Mouse (Mus musculus) midbrain, embryonic 12.5 days (tissue): Measurements from ENCODE around the gene Sult2b1. TPM values are rescaled to one million over a fixed set of nuclear protein-coding genes. Genes with fewer than 3 reads are reported as not detected.

Experiments used
- ATAC-seq: fragments of 200-750 bp; cut with Nextera tagmentation; 2 replicates; pipeline ENCODE4 v1.8.0; 2017; ENCODE audit warnings: low read depth, moderate TSS enrichment, moderate library complexity; ENCODE audit not compliant: low FRiP score
- H3K27ac ChIP-seq: fragments of 300-500 bp; sonication (generic); replicated peaks from 2 replicates; pipeline ENCODE4 v1.5.1; 2016; ENCODE audit warnings: mild to moderate bottlenecking
- H3K27me3 ChIP-seq: fragments of 300-500 bp; sonication (generic); 2 replicates; pipeline ENCODE4 v1.6.1; 2016; ENCODE audit warnings: mild to moderate bottlenecking
- H3K36me3 ChIP-seq: fragments of 300-500 bp; sonication (generic); 2 replicates; pipeline ENCODE4 v1.6.1; 2016
- H3K4me1 ChIP-seq: fragments of 300-500 bp; sonication (generic); 2 replicates; pipeline ENCODE4 v1.6.1; 2016
- H3K4me2 ChIP-seq: fragments of 300-500 bp; sonication (generic); replicated peaks from 2 replicates; pipeline ENCODE4 v1.6.1; 2016; ENCODE audit warnings: mild to moderate bottlenecking, moderate library complexity
- H3K4me3 ChIP-seq: fragments of 300-500 bp; sonication (generic); 2 replicates; pipeline ENCODE4 v1.5.1; 2016; ENCODE audit warnings: mild to moderate bottlenecking
- H3K9ac ChIP-seq: fragments of 300-500 bp; sonication (generic); replicated peaks from 2 replicates; pipeline ENCODE4 v1.6.1; 2016; ENCODE audit warnings: mild to moderate bottlenecking, moderate library complexity
- H3K9me3 ChIP-seq: fragments of 300-500 bp; sonication (generic); 2 replicates; pipeline ENCODE4 v1.6.1; 2016; ENCODE audit warnings: mild to moderate bottlenecking
- WGBS: fragments of 180-500 bp; shearing (Covaris S2); methylation state at CpG from one replicate; pipeline ENCODE4 v1.1.7; 2016; 5-methylcytosine and 5-hydroxymethylcytosine counted together
- polyA plus RNA-seq: library from polyadenylated mRNA; unstranded; fragments of >200 nt; fragmentation: Nextera tagmentation; extraction: Ambion mirVana; gene quantifications from 2 replicates; pipeline ENCODE4 v1.2.1, GENCODE M21; 2016

The Sult2b1 gene
- polyA plus RNA-seq, 1 experiment from 2014 or later = 1.5 TPM

- Histone ChIP-seq H3K4me2 (no peak overlapping the region), H3K27me3 (peaks cover 31% of the 10 kb centered on the region), H3K9me3 (no peaks in the 10 kb centered on the region), H3K36me3 (no peaks in the 10 kb centered on the region), H3K4me3 (no peak overlapping the region), H3K27ac (no peak overlapping the region), H3K4me1 (peaks cover 6% of the 10 kb centered on the region; the same call in 1 of the 2 replicates), H3K9ac (no peak overlapping the region)
- no peak for ATAC-seq
- WGBS = 71% methylated on average over 5 of the region's 5 CpGs
These were observed 24.3 kb downstream of the Sult2b1 start for GRCm38 (mm10) chr7:45760151-45760550.

GRCm38 (mm10) chr7:45759400-45759799 is 25.1 kb downstream of the Sult2b1 start:
- H3K4me3 ChIP-seq = peak overlapping the region; percentile 23; the same call in 1 of the 2 replicates
- H3K4me1 ChIP-seq = peaks cover 6% of the 10 kb centered on the region; the same call in 1 of the 2 replicates
- H3K9ac ChIP-seq = no peak overlapping the region
- no peak for ATAC-seq
- H3K36me3 ChIP-seq = no peaks in the 10 kb centered on the region
- WGBS = 9% methylated on average over 26 of the region's 27 CpGs
- H3K27me3 ChIP-seq = peaks cover 31% of the 10 kb centered on the region
- no peak overlapping the region for H3K27ac ChIP-seq
- H3K9me3 ChIP-seq = no peaks in the 10 kb centered on the region
- H3K4me2 ChIP-seq = peak overlapping the region; percentile 44

DNA sequence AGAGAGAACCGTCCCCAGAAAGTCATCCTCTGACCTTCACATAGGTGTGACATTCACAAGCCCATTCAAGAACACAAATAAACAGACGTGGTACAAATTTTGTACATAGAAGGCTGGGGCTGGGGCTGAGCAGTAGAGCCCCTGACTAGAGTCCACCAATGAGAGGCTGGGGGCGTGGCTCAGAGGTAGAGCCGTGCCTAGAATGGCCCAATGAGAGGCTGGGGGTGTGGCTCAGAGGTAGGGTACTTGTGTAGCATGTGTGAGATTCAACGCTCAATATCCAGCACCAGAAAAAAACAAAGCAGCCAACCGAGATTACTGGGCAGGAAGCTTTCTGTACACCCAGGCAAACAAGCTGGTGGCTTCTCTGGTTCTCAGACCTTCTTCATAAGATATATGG is 28.8 kb downstream of the Sult2b1 start:
- no peaks in the 10 kb centered on the region for H3K9me3 ChIP-seq
- H3K36me3 ChIP-seq = no peaks in the 10 kb centered on the region
- H3K27ac ChIP-seq = no peak overlapping the region
- WGBS = 66% methylated on average over 6 of the region's 6 CpGs
- H3K9ac ChIP-seq = no peak overlapping the region
- peaks cover 6% of the 10 kb centered on the region; the same call in 1 of the 2 replicates for H3K4me1 ChIP-seq
- no peak overlapping the region for H3K4me2 ChIP-seq
- peaks cover 29% of the 10 kb centered on the region for H3K27me3 ChIP-seq
- H3K4me3 ChIP-seq = no peak overlapping the region
- no peak for ATAC-seq

DNA sequence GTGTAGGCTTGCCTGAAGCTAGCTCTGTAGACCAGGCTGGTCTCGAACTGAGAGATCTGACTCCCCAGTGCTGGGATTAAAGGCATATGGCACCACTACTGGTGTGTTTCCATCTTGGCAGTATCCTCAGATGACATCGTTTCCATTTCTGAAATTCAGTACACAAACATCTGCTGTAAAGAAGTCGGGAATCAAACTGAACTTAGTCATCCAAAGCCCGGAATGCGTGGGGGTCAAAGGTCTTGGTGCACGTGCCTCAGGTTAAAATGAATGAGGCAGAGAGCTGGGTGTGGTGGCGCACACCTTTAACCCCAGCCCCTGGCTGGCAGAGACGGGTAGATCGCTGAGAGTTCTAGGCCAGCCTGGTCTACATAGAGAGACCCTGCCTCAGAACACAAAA is 34.3 kb downstream of the Sult2b1 start:
- H3K36me3 ChIP-seq = no peaks in the 10 kb centered on the region
- H3K27ac ChIP-seq = no peak overlapping the region
- no peak overlapping the region for H3K9ac ChIP-seq
- H3K9me3 ChIP-seq = no peaks in the 10 kb centered on the region
- no peak overlapping the region for H3K4me3 ChIP-seq
- WGBS = 81% methylated on average over 9 of the region's 9 CpGs
- no peaks in the 10 kb centered on the region for H3K4me1 ChIP-seq
- H3K4me2 ChIP-seq = no peak overlapping the region
- H3K27me3 ChIP-seq = no peaks in the 10 kb centered on the region; the same call in 1 of the 2 replicates
- ATAC-seq = no peak

GRCm38 (mm10) chr7:45749401-45749800 is 35.1 kb downstream of the Sult2b1 start:
- Histone ChIP-seq H3K36me3 (no peaks in the 10 kb centered on the region), H3K9me3 (no peaks in the 10 kb centered on the region), H3K4me2 (no peak overlapping the region), H3K4me3 (no peak overlapping the region), H3K4me1 (no peaks in the 10 kb centered on the region), H3K27ac (no peak overlapping the region), H3K9ac (0 out of 2 replicates have a peak overlapping the region, but pooled peaks have one; percentile 24), H3K27me3 (no peaks in the 10 kb centered on the region; the same call in 1 of the 2 replicates)
- 57% methylated on average over 9 of the region's 10 CpGs for WGBS
- no peak for ATAC-seq

- H3K36me3 ChIP-seq = no peaks in the 10 kb centered on the region
- H3K27ac ChIP-seq = no peak overlapping the region
- no peaks in the 10 kb centered on the region; the same call in 1 of the 2 replicates for H3K27me3 ChIP-seq
- H3K4me2 ChIP-seq = no peak overlapping the region
- no peak overlapping the region for H3K9ac ChIP-seq
- no peak for ATAC-seq
- 91% methylated on average over 7 of the region's 7 CpGs for WGBS
- no peak overlapping the region for H3K4me3 ChIP-seq
- no peaks in the 10 kb centered on the region for H3K4me1 ChIP-seq
- no peaks in the 10 kb centered on the region for H3K9me3 ChIP-seq
These were observed 36.4 kb downstream of the Sult2b1 start for GRCm38 (mm10) chr7:45748110-45748509.

DNA sequence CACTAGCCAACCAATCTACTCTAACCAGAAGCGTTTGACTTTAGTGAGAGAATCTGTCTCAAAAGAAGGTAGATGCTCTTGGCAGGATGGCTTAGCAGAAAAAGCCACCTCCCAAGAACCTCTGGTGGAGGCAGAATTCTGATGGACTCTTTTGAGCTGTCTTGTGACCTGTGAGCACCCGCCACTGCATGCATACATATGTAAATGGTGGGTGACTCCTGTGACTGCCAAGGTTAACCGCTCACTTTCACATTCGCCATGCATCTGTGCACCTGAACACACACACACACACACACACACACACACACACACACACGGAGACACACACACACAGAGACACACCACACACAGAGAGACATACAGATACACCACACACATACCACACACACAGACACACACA is 37.0 kb downstream of the Sult2b1 start:
- WGBS = 81% methylated on average over 5 of the region's 5 CpGs
- H3K4me1 ChIP-seq = no peaks in the 10 kb centered on the region
- no peaks in the 10 kb centered on the region for H3K36me3 ChIP-seq
- H3K9me3 ChIP-seq = no peaks in the 10 kb centered on the region
- no peaks in the 10 kb centered on the region; the same call in none of the 2 replicates for H3K27me3 ChIP-seq
- H3K4me2 ChIP-seq = no peak overlapping the region
- H3K4me3 ChIP-seq = no peak overlapping the region
- H3K9ac ChIP-seq = no peak overlapping the region
- no peak overlapping the region for H3K27ac ChIP-seq
- no peak for ATAC-seq

- no peaks in the 10 kb centered on the region for H3K9me3 ChIP-seq
- peaks cover 4% of the 10 kb centered on the region for H3K27me3 ChIP-seq
- 68% methylated on average over 6 of the region's 6 CpGs for WGBS
- no peak overlapping the region for H3K4me2 ChIP-seq
- ATAC-seq = no peak
- no peaks in the 10 kb centered on the region for H3K4me1 ChIP-seq
- H3K9ac ChIP-seq = no peak overlapping the region
- H3K36me3 ChIP-seq = no peaks in the 10 kb centered on the region
- H3K4me3 ChIP-seq = no peak overlapping the region
- H3K27ac ChIP-seq = no peak overlapping the region
These were observed 38.0 kb downstream of the Sult2b1 start for GRCm38 (mm10) chr7:45746518-45746917.

DNA sequence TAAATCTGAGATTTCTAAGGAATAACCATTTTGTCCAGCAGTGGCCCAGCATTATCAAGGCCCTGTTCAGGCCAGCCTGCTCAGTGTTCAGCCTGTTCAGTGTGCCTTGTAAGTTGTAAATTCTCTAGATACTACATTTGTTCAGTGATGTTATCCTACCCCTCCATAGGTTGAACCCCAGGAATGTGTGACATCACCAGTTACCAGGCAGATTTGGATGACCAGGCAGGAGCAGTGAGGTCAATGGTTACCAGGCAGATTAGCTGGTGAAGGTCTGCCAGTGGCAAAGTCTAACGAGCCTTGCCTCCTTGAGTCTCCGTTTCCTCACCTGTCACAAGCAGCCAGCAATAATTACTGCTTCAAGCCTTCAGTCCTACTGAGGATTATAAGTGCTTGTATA is 40.1 kb downstream of the Sult2b1 start:
- no peak overlapping the region for H3K9ac ChIP-seq
- H3K4me2 ChIP-seq = no peak overlapping the region
- H3K36me3 ChIP-seq = no peaks in the 10 kb centered on the region
- no peak overlapping the region for H3K27ac ChIP-seq
- peaks cover 10% of the 10 kb centered on the region for H3K27me3 ChIP-seq
- no peak for ATAC-seq
- WGBS = 59% methylated on average over 2 of the region's 2 CpGs
- no peak overlapping the region for H3K4me3 ChIP-seq
- no peaks in the 10 kb centered on the region for H3K9me3 ChIP-seq
- H3K4me1 ChIP-seq = no peaks in the 10 kb centered on the region

DNA sequence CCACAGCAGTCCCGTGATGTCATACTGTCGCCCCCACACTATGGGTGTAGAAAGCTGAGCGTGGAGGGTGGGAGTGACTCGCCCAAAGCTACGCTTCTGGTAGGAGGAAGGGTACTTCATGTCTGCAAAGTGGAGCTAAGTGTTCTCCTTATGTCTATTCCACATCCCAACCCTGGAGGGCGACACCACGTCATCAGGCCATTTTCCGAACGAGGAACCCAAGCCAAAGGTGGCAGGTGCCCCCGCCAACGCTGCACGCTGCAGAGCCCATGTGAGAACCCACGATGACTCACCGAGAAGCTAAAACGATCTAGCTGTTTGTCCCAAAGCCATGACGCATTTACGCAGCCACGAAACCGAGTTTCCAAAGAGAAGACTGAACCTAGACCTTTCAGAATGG is 42.1 kb downstream of the Sult2b1 start:
- no peaks in the 10 kb centered on the region for H3K9me3 ChIP-seq
- H3K4me1 ChIP-seq = no peaks in the 10 kb centered on the region
- 40% methylated on average over 19 of the region's 19 CpGs for WGBS
- H3K9ac ChIP-seq = no peak overlapping the region
- no peak for ATAC-seq
- no peak overlapping the region for H3K27ac ChIP-seq
- peaks cover 10% of the 10 kb centered on the region for H3K27me3 ChIP-seq
- H3K4me2 ChIP-seq = no peak overlapping the region
- no peaks in the 10 kb centered on the region for H3K36me3 ChIP-seq
- no peak overlapping the region for H3K4me3 ChIP-seq

- Histone ChIP-seq H3K4me2 (no peak overlapping the region), H3K4me1 (no peaks in the 10 kb centered on the region), H3K9ac (no peak overlapping the region), H3K27me3 (peaks cover 10% of the 10 kb centered on the region), H3K27ac (no peak overlapping the region), H3K36me3 (no peaks in the 10 kb centered on the region), H3K9me3 (no peaks in the 10 kb centered on the region), H3K4me3 (no peak overlapping the region)
- no peak for ATAC-seq
- WGBS = 38% methylated on average over 11 of the region's 11 CpGs
These were observed 42.7 kb downstream of the Sult2b1 start for GRCm38 (mm10) chr7:45741777-45742176.

DNA sequence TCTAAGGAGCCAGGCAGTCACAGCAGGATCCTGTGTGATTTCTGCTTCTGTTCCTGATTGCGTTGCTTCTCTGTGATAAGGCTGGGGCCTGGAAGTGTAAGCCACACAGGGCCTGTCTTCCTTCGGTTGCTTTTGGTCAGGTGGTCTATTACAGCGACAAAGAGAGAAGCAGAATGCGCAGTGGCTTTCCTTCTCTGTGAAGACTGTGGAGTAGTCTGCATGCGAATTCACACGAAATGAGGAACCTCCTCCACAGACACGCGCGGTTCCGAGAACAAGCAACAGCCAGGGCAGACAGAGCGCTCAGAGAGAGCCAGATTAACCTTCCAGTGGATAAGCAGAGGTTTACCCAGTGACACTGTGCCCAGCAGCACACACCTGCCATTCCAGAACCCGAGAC is 43.2 kb downstream of the Sult2b1 start:
- Histone ChIP-seq H3K36me3 (no peaks in the 10 kb centered on the region), H3K9ac (no peak overlapping the region), H3K4me3 (no peak overlapping the region), H3K27me3 (peaks cover 10% of the 10 kb centered on the region), H3K4me2 (no peak overlapping the region), H3K9me3 (no peaks in the 10 kb centered on the region), H3K4me1 (no peaks in the 10 kb centered on the region), H3K27ac (no peak overlapping the region)
- ATAC-seq = no peak
- WGBS = 85% methylated on average over 12 of the region's 12 CpGs

GRCm38 (mm10) chr7:45739820-45740219 is 44.6 kb downstream of the Sult2b1 start:
- ATAC-seq = no peak

More at GRCm38 (mm10) chr7:45739820-45740219, 44.6 kb downstream of the Sult2b1 start:
- H3K9me3 ChIP-seq = no peaks in the 10 kb centered on the region
- no peaks in the 10 kb centered on the region for H3K36me3 ChIP-seq
- H3K9ac ChIP-seq = no peak overlapping the region
- H3K27ac ChIP-seq = no peak overlapping the region
- H3K4me1 ChIP-seq = no peaks in the 10 kb centered on the region
- H3K27me3 ChIP-seq = peaks cover 10% of the 10 kb centered on the region
- WGBS = 59% methylated on average over 10 of the region's 10 CpGs
- no peak overlapping the region for H3K4me3 ChIP-seq
- no peak overlapping the region for H3K4me2 ChIP-seq
